Mouse (Mus musculus) embryonic fibroblast, embryonic 13.5 days (primary cell): ENCODE measurements around the gene Agap1.

Source experiments
- CTCF ChIP-seq: IDR thresholded peaks from 2 replicates; pipeline ENCODE4 v1.5.1; 2011; ENCODE audit warnings: mild to moderate bottlenecking, control low read depth, low read length, moderate library complexity, borderline replicate concordance; ENCODE audit not compliant: insufficient read depth
- POLR2A ChIP-seq: IDR thresholded peaks from 2 replicates; pipeline ENCODE4 v1.6.1; 2011; ENCODE audit warnings: low read depth, mild to moderate bottlenecking, control low read depth, low read length, moderate library complexity

DNA sequence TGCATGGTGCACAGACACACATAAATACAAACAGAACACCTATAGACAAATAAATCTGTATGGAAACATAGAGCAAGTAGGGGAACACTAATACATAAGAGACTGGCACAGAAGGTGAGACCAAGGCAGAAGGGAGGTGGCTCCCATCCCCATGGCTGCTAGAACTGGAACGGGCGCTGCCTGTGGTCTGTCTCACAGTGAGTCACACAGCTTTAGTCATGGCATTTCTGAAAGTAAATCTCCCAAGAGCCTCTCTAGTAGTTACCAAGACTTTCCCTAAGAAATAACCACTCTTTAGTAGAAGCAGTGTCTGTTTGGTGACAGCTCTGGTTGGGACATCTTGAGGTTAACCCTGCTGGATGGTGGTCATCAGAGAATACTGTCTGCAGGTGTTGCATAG, 326.1 kb downstream of the Agap1 start:
- TF ChIP-seq CTCF, result no peak
- TF ChIP-seq POLR2A, result no peak
